Mouse (Mus musculus) testis, adult 2 months (tissue): ENCODE results near the gene Gm20517.

Source experiments
- CTCF ChIP-seq: fragments of 200-500 bp; IDR thresholded peaks from 2 replicates; pipeline ENCODE4 v1.5.1; 2012; ENCODE audit warnings: low read depth, mild to moderate bottlenecking, inconsistent platforms, low read length, moderate library complexity; ENCODE audit not compliant: control insufficient read depth, insufficient read depth, insufficient replicate concordance
- POLR2A ChIP-seq: fragments of 200-500 bp; IDR thresholded peaks from 2 replicates; pipeline ENCODE4 v1.6.1; 2012; ENCODE audit warnings: low read depth, mild to moderate bottlenecking, inconsistent platforms, low read length, moderate library complexity; ENCODE audit not compliant: control insufficient read depth

DNA sequence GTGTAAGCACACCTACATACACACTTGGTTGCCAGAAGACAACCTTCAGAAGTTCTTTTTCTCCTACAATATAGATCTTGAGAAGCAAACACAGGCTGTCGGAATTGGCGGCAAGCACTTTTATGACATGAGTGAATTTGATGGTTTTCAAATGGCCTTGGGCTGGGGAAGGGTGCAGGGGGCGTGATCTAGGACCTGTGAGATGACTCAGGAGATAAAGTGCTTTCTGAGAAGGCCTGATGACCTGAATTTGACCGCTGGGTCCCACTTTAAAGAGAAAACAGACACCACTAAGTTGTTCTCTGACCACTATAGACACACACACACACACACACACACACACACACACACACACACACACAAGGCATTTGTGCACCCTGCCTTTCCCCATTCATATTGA is 30.4 kb upstream of the Gm20517 start:
- TF ChIP-seq CTCF (no peak), POLR2A (no peak)
